Mouse (Mus musculus): ENCODE measurements at regions not wholly inside any gene's neighbourhood (a gene's known extent, or its start where the extent isn't known, plus 50 kb on each side); places are given as distances from the start of the nearest gene placed in this dataset.

DNA sequence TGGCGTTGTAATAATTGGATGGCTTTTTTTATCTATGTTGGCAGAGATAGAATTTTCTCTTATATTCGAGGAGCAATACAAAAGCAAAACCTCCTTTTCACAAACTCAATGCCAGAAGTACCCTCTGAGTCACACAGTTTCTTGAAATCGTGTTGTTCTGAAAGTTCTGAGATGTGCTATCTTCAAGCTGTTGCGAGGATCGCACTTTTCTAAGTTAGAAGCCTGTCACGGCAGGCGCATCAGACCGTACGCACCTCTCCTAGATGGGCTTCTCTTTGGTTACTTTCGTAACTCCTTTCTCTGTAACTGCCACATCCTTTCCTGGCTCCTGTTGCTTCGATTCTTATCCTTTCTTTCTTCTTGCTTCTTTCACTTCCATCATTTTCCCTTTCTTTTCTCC, 271.2 kb upstream of the Arrdc3 start:
- peak in 1 of 2 experiments; percentile 26 for DNase-seq (ENCODE audit: low spot score in 2 of 2)

DNA sequence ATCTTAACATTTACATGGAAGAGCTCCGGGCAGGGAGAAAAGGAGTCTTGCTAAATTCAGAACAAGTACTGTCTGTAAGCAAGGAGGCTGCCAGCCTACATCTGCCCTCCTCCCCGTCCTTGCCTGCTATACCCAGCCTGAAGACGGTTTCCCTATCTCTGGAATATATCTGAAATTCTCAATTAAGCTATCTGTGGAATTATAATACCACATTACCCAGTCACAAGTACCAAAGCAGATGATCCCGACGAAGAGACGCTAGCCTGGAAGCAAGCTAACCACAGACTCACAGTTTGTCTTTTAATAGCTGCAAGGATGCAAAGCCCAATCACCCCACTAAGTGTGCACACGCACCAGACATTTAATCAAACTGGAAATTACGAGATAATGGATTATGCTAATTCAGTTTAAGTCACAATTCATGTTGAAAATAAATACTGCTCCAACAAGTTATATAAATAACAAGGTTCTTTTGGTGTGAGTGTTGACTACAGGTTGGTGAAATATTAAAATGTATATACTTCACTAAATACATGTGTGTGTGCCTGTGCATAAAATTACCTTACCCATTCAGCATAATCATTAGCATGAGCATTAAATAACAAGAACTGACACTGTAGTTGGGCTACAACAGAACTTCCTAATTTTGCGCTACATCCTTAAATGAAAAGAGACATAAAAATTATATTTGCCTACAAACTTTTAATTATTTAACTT, 269.9 kb upstream of the Arrdc3 start:
- DNase-seq (ENCODE audit: low spot score in 2 of 2) = peak; percentile 29 to 53

DNA sequence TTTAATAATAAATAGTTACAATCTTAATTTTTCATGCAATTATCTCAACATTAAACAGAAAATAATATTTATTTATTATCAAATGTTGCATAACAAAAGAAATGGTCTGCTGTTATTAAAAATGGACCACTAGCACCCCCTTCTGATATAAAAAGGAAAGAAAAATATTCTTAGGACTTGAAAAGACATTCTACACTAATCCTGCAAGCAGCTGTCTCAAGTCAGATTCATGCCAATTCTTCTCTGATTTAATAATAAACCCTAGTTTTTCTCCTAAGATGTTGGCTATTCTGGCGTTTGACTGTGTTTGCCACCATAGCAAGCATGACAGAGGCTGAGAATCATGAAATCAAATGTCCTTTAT, 269.3 kb upstream of the Arrdc3 start:
- DNase-seq (ENCODE audit: low spot score in 2 of 2) = no peak

DNA sequence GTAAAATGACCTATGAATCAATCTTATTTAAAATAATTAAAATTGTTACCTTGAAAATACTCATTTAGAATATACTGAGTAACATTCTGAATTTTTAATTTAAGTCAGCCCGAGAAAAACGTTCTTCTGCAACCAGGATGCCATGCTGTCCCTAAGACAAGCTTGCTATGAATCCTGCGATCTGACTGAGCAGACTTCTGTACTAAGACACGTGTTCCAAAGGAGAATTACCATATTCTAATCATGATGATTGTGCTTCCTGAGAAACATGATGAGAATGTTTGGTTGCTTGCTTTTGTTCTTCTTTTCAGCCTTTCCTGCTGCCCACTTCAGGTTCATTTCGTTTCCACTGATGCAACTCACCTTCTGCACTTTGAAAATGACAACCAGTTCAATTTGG, 268.2 kb upstream of the Arrdc3 start:
- DNase-seq (ENCODE audit: low spot score in 2 of 2) = no peak

DNA sequence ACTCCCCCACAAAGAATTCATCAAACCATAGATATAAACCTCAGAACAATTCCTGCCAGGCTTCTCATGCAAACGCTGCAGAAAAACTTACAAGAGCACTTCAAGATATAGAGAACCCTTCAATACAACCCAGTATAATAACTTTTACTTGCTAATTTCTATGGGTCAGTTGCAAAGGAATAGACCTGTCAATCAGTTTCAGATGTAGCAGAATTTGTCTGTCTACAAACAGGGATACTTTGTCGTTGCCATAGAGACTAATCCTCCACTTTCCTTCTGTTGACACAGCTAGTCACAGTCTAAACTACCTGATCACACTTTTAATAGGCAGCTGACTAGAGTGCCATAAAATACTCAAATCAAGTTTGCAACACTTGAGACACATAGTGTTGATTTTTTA, 260.2 kb upstream of the Arrdc3 start:
- DNase-seq (ENCODE audit: low spot score in 2 of 2) = no peak

DNA sequence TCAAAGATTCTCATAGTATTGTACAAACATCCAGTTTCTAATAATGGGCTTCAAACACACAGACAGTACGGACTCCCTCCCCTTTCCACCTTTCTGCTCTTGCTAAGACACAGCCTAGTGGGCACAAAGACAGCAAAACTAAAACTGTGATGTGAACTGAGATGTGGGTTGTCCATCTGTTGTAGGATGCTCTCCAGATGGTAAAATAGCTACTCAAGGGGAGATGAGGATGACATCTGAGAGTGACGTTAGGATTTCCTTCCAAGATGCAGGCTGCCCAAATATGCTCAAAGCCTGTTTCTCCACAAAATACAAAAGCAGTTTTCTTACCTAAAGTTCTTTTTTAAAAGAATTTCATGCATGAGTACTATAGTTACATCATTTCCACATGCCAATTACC, 241.8 kb upstream of the Arrdc3 start:
- DNase-seq (ENCODE audit: low spot score in 2 of 2) = peak in 1 of 2 experiments; percentile 29

DNA sequence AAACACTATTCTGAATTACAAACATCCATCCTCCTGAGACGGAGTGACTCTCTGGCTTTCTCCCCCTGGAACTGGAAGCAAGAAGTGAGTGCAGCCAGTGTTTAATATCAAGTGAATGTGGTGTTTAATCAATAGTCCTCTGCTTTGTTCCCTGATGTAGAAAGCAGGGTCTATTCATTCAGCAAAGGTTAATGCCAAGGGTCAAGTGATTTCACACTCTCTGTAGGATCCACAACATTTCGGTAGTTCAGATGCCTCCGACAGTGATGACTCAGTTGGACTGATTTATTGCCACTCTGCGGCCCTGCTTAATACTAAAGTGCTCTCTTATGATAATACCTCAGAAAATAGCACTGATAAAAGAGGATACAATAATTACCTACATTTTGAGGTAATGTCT, 235.6 kb upstream of the Arrdc3 start:
- no peak for DNase-seq (ENCODE audit: low spot score in 2 of 2)

DNA sequence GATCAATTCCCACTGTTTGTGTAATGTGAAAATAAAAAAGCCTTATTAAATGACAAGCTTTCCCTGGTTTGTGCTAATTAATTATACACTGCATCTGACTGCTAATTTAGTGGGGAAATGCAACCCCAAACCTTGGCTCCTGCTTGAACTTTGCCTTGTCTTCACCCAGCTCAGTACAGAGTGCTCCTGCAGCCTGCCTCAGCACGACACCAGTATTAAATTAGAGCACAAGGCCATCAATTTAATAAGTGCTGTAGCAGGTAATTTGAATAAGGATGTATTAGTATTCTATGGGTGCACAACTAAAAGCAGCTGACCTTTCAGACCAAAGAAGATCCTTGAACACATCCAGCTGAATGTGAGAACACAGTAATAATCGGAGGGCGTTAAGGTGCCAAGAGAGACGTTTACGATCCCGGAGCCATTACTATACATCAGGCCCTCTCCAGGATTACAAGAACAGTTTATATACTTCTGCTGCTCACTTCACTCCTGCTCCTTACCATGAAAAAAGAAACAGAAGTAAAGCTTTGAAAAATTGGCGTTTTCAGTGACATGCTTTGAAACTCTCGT, 230.1 kb upstream of the Arrdc3 start:
- no peak for DNase-seq (ENCODE audit: low spot score in 2 of 2)

DNA sequence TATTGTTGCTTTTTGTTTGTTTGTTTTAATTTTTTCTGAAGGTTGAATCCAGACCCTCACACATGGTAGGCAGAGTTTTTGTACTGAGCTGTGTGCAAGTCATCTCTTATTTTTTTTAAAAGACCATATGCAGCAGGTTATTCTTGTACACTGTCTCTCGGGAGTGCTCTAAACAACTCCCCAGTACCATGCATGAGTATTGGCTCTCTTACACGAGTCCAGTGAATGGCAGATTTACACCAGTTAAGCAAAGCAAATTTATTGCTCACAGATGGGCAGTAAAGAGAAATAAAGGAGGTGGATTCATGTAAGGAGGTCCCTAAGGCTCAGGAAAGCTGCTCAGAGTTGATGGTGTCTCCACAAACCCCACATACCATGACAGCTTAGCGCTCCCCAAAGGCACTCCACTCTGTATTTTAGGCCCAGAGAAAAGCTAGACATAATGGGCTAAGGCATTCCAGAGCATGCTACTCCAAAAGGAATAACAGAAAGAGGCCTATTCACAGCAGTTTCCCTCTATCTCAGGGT, 216.9 kb upstream of the Arrdc3 start:
- no peak for DNase-seq (ENCODE audit: low spot score in 2 of 2)

DNA sequence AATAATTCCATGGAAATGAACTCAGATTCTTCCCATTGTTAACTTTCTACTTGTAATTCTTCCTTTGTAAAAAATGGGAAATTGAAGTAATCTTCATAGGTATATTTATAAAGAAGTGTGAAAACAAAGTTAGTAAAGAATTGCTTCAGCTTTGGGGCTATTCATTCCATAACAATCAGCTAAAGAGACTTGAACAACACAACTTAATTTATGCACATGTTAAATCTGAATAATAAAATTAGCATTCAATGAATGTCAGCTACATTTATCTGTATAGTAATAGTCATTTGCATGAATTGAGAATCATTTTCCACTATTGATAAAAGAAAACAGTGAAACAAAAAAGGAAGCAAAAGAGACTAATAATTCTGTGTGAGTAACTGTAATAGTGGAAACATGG, 193.3 kb upstream of the Arrdc3 start:
- no peak for DNase-seq (ENCODE audit: low spot score in 2 of 2)

DNA sequence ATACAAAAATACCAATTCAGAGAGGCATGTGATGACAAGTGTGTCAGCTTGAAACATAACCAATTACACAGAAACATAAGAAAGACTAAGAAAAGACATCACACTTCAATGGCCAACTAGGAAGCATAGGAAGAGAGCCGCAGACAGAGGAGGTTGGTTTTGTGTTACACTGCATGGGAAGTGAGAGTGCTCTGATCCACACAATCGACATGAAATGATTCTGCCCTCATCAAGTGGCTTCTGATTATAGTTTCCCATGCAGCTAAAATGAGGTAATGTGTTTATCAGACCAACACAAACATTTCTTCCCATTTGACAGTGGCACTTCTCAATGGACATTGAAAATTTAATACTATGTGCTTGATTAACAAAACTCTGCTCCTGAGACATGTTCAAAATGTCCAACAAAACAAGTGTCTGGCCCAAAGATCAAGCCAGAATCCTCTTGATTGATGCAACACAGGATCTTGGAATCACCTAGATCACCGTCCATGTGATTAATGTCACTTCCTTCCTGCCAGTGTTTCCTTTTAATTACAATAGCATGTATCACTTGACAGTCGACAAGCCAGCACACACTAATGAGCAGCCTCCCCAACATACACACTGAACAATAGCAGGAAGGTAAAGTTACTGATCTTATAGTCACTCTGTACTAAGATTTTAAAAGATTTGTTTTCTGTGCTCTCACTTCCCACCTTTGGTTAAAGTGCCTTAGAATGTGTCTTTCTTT, 192.4 kb upstream of the Arrdc3 start:
- DNase-seq (ENCODE audit: low spot score in 2 of 2) = no peak

DNA sequence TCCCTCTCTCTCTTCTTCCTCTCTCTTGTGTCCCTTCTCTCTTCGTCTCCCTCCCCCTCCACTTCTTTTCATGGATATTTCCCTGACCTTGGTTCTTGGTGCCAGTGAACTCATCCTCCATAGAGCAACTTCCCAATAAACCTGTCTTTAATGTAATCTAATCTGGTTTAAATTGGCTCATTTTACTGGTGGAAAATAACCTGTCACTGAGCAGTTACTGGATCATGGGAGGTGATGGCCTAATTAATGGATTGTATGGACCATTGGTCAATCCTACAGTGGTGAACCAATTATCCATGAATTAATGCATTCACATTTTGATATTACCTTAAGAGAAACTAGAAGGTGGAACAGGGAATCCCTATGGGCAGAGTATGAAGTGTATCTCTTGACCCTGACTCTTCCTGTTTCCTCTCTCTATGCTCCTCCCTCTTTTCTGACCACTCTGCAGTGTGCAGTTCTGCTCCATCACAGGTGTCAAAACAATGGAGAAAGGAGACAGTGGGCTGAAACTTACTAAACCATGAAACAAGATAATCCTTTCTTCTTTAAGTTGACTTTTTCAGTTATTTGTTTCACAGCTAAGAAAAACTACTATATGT, 187.5 kb upstream of the Arrdc3 start:
- DNase-seq (ENCODE audit: low spot score in 2 of 2) = no peak

DNA sequence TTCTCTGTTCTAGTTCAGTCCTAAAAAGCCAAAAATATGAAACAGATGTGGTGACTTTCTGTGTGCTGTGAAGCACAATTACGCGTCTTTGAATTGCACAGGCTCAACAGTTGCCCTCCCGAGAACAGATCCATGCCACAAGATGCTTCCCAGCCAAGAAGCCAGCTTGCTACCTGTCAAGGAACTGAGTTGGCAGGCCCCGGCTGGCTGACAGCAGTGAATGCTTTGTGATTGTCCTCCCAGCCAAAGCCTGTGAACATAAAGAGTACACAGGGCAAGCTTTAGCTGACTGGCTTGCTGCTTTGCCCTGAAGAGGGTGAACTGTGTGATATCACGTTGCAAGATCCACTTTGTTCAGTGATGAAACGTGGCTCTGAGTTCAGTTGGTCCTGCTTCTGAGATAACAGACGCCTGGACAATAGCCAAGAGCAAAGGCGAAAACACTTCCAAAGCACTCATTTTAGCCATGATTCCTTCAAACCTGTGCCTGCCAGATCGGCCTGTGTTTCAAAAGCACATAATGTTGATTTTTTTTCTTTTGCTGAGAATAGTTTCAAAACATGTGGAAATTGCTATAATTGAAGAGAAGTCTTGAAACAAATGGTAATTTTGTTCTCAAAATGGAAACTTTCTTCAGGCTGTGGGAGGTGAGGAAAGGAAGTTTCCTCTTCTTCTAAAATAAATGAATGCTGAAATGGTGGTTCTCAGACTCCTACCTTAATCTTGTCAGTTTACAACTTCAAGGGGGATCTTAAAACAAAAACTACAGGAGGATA, 173.5 kb upstream of the Arrdc3 start:
- peak; percentile 42 to 64 for DNase-seq (ENCODE audit: low spot score in 2 of 2)

DNA sequence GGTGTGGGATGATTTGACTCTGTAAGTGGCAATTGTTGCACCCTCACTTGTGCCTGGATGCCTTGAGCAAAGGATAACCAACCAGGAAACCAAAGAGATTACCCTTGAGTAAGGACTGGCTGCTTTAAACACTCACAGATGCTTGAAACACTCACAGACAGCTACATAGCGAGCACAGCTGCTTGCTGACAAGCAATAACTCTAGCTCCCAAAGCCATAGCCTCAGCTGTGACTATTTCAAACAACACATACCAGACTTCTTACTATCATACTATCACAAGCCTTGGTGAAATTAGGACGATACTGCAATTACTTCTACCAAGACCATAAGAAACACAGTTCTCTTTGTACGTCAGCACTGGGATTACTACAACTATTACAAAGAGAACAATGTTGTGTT, 163.9 kb upstream of the Arrdc3 start:
- DNase-seq (ENCODE audit: low spot score in 2 of 2) = no peak

DNA sequence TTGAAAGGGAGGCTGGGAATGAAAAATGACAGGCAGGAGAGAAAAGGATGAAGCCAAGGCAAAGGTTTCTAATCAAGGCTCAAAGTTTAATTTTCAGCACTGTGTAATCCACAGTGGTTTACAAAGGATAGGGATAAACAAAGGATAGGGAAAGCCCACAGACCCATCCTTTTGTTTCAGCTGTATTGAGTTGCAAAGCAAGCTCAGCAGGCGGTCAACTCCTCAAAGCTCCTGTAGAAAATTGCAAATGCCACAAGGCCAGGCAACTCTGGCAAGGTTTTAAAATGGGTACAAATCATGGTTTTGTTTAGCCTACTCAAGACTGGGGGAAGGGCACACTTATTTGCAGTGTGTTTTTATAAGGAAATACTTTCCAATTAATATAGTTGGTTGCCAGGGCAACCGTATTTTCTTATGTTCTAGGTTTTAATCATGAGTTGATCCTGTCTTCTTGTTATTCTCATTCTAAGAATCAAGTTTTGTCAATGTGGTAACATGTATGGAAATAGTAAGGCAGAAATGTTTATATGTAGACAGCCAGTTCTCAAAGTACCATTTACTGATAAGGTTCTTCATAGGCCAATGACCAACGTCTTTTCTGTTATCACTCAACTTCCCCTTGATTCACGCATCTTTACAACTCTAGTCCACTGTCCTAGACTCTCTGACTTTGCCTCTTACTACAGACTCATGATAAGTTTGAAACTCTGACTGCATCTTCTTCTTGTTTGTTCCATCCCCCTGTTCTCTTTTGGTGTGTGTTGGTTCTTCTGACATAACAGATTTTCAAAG, 159.8 kb upstream of the Arrdc3 start:
- DNase-seq (ENCODE audit: low spot score in 2 of 2) = no peak

DNA sequence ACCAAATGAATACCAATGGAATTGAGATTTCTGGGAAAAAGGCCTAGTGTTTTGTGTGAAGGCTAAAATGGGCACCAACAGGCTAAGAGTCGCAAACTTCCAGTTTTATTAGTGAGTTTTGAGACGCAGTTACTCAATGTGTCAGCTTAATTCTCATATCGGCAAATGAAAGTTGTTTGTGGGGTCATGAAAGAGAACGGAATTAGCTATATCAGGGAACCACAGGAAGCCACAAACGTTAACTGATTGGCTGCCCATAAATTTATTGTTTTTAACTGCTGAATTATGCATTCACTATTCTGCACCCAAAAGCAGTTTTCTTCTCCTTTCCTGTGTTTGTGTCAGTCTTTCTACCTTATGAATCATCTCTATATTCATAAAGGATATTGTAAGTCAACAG, 154.0 kb upstream of the Arrdc3 start:
- DNase-seq (ENCODE audit: low spot score in 2 of 2) = no peak

DNA sequence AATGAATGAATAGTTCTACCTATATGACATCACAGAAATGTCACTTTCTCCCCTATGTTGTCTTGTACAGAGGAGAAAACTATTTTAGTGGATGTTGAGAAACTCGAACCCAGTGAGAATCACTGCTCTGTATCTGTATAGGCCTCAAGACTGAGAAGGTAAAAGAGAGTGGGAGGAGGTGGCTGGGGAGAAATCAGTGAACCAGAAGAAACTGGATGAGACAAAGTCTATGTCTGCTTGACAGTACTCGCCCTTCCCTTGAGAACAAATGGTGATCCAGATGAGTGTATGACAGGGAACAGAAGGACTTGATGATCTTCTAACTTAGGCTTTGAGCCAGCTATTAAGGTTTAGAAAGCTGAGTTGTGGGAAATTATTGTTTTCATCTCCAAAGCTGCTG, 137.2 kb upstream of the Arrdc3 start:
- DNase-seq (ENCODE audit: low spot score in 2 of 2) = no peak

DNA sequence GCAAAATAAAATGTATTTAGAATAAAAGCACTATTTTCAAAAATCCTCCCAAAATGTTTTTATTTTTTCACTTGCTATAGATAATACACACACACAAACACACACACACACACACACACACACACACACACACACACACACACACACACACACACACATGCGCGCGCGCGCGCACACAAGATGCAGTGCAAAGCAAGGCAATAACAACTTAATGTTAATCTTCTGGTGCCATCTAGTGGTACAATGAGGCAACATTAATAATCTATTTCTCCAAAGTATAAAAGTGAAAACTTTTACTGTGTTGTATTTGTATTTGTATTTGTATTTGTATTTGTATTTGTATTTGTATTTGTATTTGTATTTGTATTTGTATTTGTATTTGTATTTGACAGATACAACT, 136.2 kb upstream of the Arrdc3 start:
- peak; percentile 37 to 43 for DNase-seq (ENCODE audit: low spot score in 2 of 2)

Data from right cerebral cortex, postnatal 10 days (tissue).